Mouse (Mus musculus): Measurements from ENCODE around the gene Slc25a33.

DNA sequence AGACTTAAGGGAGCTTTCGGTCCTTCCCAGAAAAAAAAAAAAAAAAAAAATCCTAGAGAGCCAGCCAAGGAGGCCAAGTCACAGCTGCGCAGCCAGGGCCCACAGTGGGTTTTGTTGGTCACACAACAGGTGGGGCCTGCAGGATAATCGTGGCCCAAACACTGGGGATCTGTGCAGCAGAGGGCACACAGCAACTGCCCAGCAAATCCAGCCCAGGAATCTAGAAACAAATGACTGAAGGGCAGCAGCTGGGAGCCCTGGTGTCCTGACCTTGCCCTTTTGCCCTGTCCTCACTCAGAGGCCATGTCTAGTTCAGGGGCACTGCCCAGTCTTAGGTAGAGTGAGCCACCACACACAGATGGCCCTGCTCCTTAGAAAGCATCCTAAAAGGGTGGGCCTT is 41.8 kb downstream of the Slc25a33 start:
- TF ChIP-seq POLR2A (IDR thresholded peaks at IDR 0.05; ENCODE audit: borderline replicate concordance, insufficient read depth, low read length) (no peak), CTCF (IDR thresholded peaks at IDR 0.05; ENCODE audit: borderline replicate concordance, insufficient read depth, low read depth, low read length) (no peak)

All from cerebellum, adult 2 months (tissue).